25 mouse cellular contexts compared by ENCODE assay signal in the genomic region with DNA sequence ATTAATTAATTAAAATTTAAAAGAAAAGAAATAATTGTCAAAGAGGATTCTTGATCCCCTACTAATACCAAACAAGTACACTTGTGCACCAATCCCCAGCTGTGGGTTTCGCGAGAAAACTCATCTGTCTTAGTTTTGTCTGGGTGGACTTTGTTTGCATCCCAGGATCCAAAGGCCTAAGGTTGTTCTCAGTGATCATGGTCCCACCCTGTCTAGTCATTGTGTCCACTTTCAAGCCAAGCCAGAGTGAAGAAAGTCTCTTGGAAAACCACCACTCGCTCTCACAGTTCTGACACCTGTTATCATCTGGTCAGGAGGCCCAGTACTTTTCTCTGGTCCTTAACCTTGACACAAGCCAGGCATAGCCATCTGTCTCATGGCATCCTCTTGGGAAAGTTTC. TPM values are rescaled to one million over a fixed set of nuclear protein-coding genes. Genes with fewer than 3 reads are reported as not detected.
DNase-seq lines count a peak whose midpoint lies in the region; ATAC-seq lines count a peak whose summit lies in the region.
"Had no signal": no experiment of that assay in that cellular context is flagged by ENCODE, and none has a peak within 500 bp of the region (broad histone marks: within the 10 kb centered on the region; RNA-seq: fewer than 3 reads in every experiment).

No protein-coding gene starts in this region.

- no peak overlapping the region for H3K4me2 ChIP-seq in kidney, embryonic 14.5 days (replicated peaks; ENCODE audit: low read depth, low read length)
- H3K4me2 ChIP-seq: embryonic facial prominence, embryonic 12.5 days; forebrain, embryonic 13.5 days had no signal

- H3K27ac ChIP-seq in kidney, embryonic 14.5 days (ENCODE audit: low read depth, low read length): no peak overlapping the region
- H3K27ac ChIP-seq: embryonic facial prominence, embryonic 10.5 days; embryonic facial prominence, embryonic 12.5 days; forebrain, embryonic 13.5 days had no signal

- DNase-seq in heart, adult 11 months: peak; percentile 70
- no peak for DNase-seq in heart, postnatal 4 days
- peak; percentile 29 for DNase-seq in kidney, adult 11 months
- DNase-seq in kidney, adult 8-10 months: peak; percentile 38 to 42
- DNase-seq in kidney, postnatal 10 days: no peak
- DNase-seq in kidney, postnatal 36 days: peak; percentile 41 to 45
- DNase-seq in kidney, postnatal 4 days: no peak
- DNase-seq: adrenal gland, adult 8-10 months; adrenal gland, postnatal 14 days; adrenal gland, postnatal 36 days; B cell, adult 2 months; cerebellum, adult 11-12 months; cerebellum, adult 2 months; cerebellum, adult 9-10 months; cerebellum, postnatal 10 days; cerebellum, postnatal 25 days had no signal

- H3K27me3 ChIP-seq in kidney, embryonic 14.5 days (ENCODE audit: control insufficient read depth, insufficient read depth, low read length): no peaks in the 10 kb centered on the region
- H3K27me3 ChIP-seq: CH12.LX; embryonic facial prominence, embryonic 12.5 days; forebrain, embryonic 13.5 days; Patski had no signal

- 94% methylated on average over 3 of the region's 3 CpGs for WGBS in kidney, embryonic 14.5 days

- no peak overlapping the region for H3K9ac ChIP-seq in kidney, embryonic 14.5 days (ENCODE audit: low read depth, low read length)
- H3K9ac ChIP-seq: embryonic facial prominence, embryonic 12.5 days; forebrain, embryonic 13.5 days had no signal

- peaks cover 9% of the 10 kb centered on the region; the same call in 1 of the 2 replicates for H3K4me1 ChIP-seq in kidney, embryonic 14.5 days (ENCODE audit: control insufficient read depth, insufficient read depth, low read length)

- ATAC-seq in kidney, embryonic 14.5 days (ENCODE audit: low FRiP score, low TSS enrichment): no peak
- ATAC-seq: activated CD4-positive, CD25-positive, alpha-beta regulatory T cell, adult 4 months; CD4-positive, CD25-positive, alpha-beta regulatory T cell, adult 4 months; forebrain, embryonic 13.5 days; Patski had no signal

- no peaks in the 10 kb centered on the region for H3K36me3 ChIP-seq in kidney, embryonic 14.5 days (ENCODE audit: control insufficient read depth, insufficient read depth, low read length)
- H3K36me3 ChIP-seq: embryonic facial prominence, embryonic 10.5 days; embryonic facial prominence, embryonic 12.5 days; G1E had no signal

- no peak overlapping the region for H3K4me3 ChIP-seq in kidney, embryonic 14.5 days (ENCODE audit: low read length)
- H3K4me3 ChIP-seq: embryonic facial prominence, embryonic 10.5 days; embryonic facial prominence, embryonic 12.5 days; forebrain, embryonic 13.5 days had no signal

- H3K9me3 ChIP-seq in kidney, embryonic 14.5 days (ENCODE audit: control insufficient read depth, low read length): no peaks in the 10 kb centered on the region
- H3K9me3 ChIP-seq: embryonic facial prominence, embryonic 10.5 days; embryonic facial prominence, embryonic 12.5 days; forebrain, embryonic 13.5 days; G1E had no signal

RNA-seq across cellular contexts. Expression of a gene that starts 48.1 kb away (rescaled TPM):
- total RNA-seq in heart, postnatal 4 days (2021): 1 to 10 TPM; 3.5 to 4.6 TPM
- polyA plus RNA-seq in kidney, embryonic 14.5 days (2014; fragmentation: Nextera tagmentation; extraction: Ambion mirVana): 16.0 and 22.2 TPM in 2 replicates
- polyA plus RNA-seq: activated CD4-positive, CD25-positive, alpha-beta regulatory T cell, adult 4 months; CD4-positive, CD25-positive, alpha-beta regulatory T cell, adult 4 months; G1E had no signal

Comparison
In these comparisons a context has a peak if more than half of its experiments do, and no peak if none do; other contexts are left out.
1. DNase-seq: peak in heart, adult 11 months (single experiment), kidney, adult 11 months (single experiment), kidney, adult 8-10 months (2 of 2) and kidney, postnatal 36 days (2 of 2); none in heart, postnatal 4 days (single experiment), kidney, postnatal 10 days (single experiment) and kidney, postnatal 4 days (0 of 2).